Mouse (Mus musculus) limb, embryonic 11.5 days (tissue): Measurements from ENCODE around the gene Dexi. TPM values are rescaled to one million over a fixed set of nuclear protein-coding genes. Genes with fewer than 3 reads are reported as not detected.
A peak's percentile ranks its signal among the peaks of the same experiment; 100 is the strongest.

Experiments
- ATAC-seq: fragments of 200-750 bp; cut with Nextera tagmentation; 2 replicates; pipeline ENCODE4 v1.8.0; 2017; ENCODE audit warnings: low read depth; ENCODE audit not compliant: insufficient number of reproducible peaks, low FRiP score, low TSS enrichment
- DNase-seq: peaks from one replicate; pipeline ENCODE4 v3.0.0-alpha.2; 2015; ENCODE audit warnings: low spot score
- H3K27ac ChIP-seq: fragments of 300-500 bp; sonication (generic); replicated peaks from 2 replicates; pipeline ENCODE4 v1.5.1; 2014; ENCODE audit warnings: low read depth, mild to moderate bottlenecking, low read length
- H3K27me3 ChIP-seq: fragments of 300-500 bp; sonication (generic); 2 replicates; pipeline ENCODE4 v1.6.1; 2014; ENCODE audit warnings: mild to moderate bottlenecking, low read length, mixed read lengths; ENCODE audit not compliant: control insufficient read depth, insufficient read depth
- H3K36me3 ChIP-seq: fragments of 300-500 bp; sonication (generic); 2 replicates; pipeline ENCODE4 v1.6.1; 2014; ENCODE audit warnings: mild to moderate bottlenecking, low read length, moderate library complexity, mixed read lengths; ENCODE audit not compliant: control insufficient read depth, insufficient read depth
- H3K4me1 ChIP-seq: fragments of 300-500 bp; sonication (generic); 2 replicates; pipeline ENCODE4 v1.6.1; 2014; ENCODE audit warnings: low read length, mixed read lengths; ENCODE audit not compliant: control insufficient read depth, insufficient read depth
- H3K4me2 ChIP-seq: fragments of 300-500 bp; sonication (generic); 2 replicates; pipeline ENCODE4 v1.6.1; 2014; ENCODE audit warnings: low read depth, mild to moderate bottlenecking, moderate library complexity; ENCODE audit not compliant: severe bottlenecking
- H3K4me3 ChIP-seq: fragments of 300-500 bp; sonication (generic); 2 replicates; pipeline ENCODE4 v1.5.1; 2014; ENCODE audit warnings: low read depth, low read length
- H3K9ac ChIP-seq: fragments of 300-500 bp; sonication (generic); 2 replicates; pipeline ENCODE4 v1.6.1; 2014; ENCODE audit warnings: mild to moderate bottlenecking, low read length
- H3K9me3 ChIP-seq: fragments of 300-500 bp; sonication (generic); 2 replicates; pipeline ENCODE4 v1.6.1; 2016; ENCODE audit warnings: low read length; ENCODE audit not compliant: control insufficient read depth
- whole genome bisulfite sequencing: fragments of 180-500 bp; shearing (Covaris S2); extraction: QIAGEN DNeasy Blood & Tissue Kit; methylation state at CpG from one replicate; pipeline ENCODE4 v1.1.7; 2014; 5-methylcytosine and 5-hydroxymethylcytosine counted together
- polyA plus RNA-seq: library from polyadenylated mRNA; unstranded; fragments of >200 nt; fragmentation: Nextera tagmentation; extraction: Ambion mirVana; gene quantifications from 2 replicates; pipeline ENCODE4 v1.2.1, GENCODE M21; 2014

The Dexi gene
- polyA plus RNA-seq, 1 experiment from 2014 or later: 30.6 TPM

- Histone ChIP-seq H3K9ac (no peak overlapping the region), H3K4me1 (no peaks in the 10 kb centered on the region), H3K36me3 (no peaks in the 10 kb centered on the region), H3K4me2 (peak overlapping the region; percentile 25; the same call in 1 of the 2 replicates), H3K27ac (no peak overlapping the region), H3K4me3 (no peak overlapping the region), H3K9me3 (no peaks in the 10 kb centered on the region), H3K27me3 (peaks cover 13% of the 10 kb centered on the region)
- DNase-seq (no peak), ATAC-seq (no peak)
- WGBS: 25% methylated on average over 12 of the region's 14 CpGs
Observed at GRCm38 (mm10) chr16:10489904-10490457, 52.9 kb downstream of the Dexi start.

- WGBS: 5% methylated on average over 9 of the region's 9 CpGs
- no peak overlapping the region for H3K4me3 ChIP-seq
- peak overlapping the region; percentile 25; the same call in 1 of the 2 replicates for H3K4me2 ChIP-seq
- H3K9ac ChIP-seq: no peak overlapping the region
- peaks cover 13% of the 10 kb centered on the region for H3K27me3 ChIP-seq
- H3K27ac ChIP-seq: no peak overlapping the region
- DNase-seq (peak; percentile 25), ATAC-seq (no peak)
- H3K4me1 ChIP-seq: no peaks in the 10 kb centered on the region
- no peaks in the 10 kb centered on the region for H3K9me3 ChIP-seq
- H3K36me3 ChIP-seq: no peaks in the 10 kb centered on the region
Observed at GRCm38 (mm10) chr16:10489483-10489882, 53.4 kb downstream of the Dexi start.

GRCm38 (mm10) chr16:10488769-10489481, 53.9 kb downstream of the Dexi start:
- no peak overlapping the region for H3K9ac ChIP-seq
- no peaks in the 10 kb centered on the region for H3K9me3 ChIP-seq
- H3K4me3 ChIP-seq: no peak overlapping the region
- ATAC-seq (no peak), DNase-seq (no peak)
- H3K4me1 ChIP-seq: no peaks in the 10 kb centered on the region
- no peak overlapping the region for H3K27ac ChIP-seq
- H3K36me3 ChIP-seq: no peaks in the 10 kb centered on the region
- 86% methylated on average over 7 of the region's 7 CpGs for WGBS
- peaks cover 13% of the 10 kb centered on the region for H3K27me3 ChIP-seq
- H3K4me2 ChIP-seq: no peak overlapping the region

- H3K9me3 ChIP-seq: no peaks in the 10 kb centered on the region
- H3K27me3 ChIP-seq: peaks cover 13% of the 10 kb centered on the region
- no peak overlapping the region for H3K4me2 ChIP-seq
- H3K9ac ChIP-seq: no peak overlapping the region
- no peaks in the 10 kb centered on the region for H3K36me3 ChIP-seq
- no peaks in the 10 kb centered on the region for H3K4me1 ChIP-seq
- 83% methylated on average over 8 of the region's 8 CpGs for WGBS
- ATAC-seq (no peak), DNase-seq (no peak)
- H3K27ac ChIP-seq: no peak overlapping the region
- no peak overlapping the region for H3K4me3 ChIP-seq
Observed at GRCm38 (mm10) chr16:10487895-10488493, 54.9 kb downstream of the Dexi start.

- no peak for DNase-seq
- Histone ChIP-seq H3K36me3 (no peaks in the 10 kb centered on the region), H3K27me3 (peaks cover 13% of the 10 kb centered on the region), H3K4me3 (no peak overlapping the region), H3K4me1 (no peaks in the 10 kb centered on the region), H3K27ac (no peak overlapping the region), H3K9ac (no peak overlapping the region), H3K4me2 (no peak overlapping the region), H3K9me3 (no peaks in the 10 kb centered on the region)
- no peak for ATAC-seq
- 71% methylated on average over 3 of the region's 3 CpGs for WGBS
Observed at GRCm38 (mm10) chr16:10486993-10487392, 55.9 kb downstream of the Dexi start.

GRCm38 (mm10) chr16:10482343-10482742, 60.5 kb downstream of the Dexi start:
- Histone ChIP-seq H3K4me3 (no peak overlapping the region), H3K9ac (no peak overlapping the region), H3K27ac (no peak overlapping the region), H3K4me1 (no peaks in the 10 kb centered on the region), H3K4me2 (no peak overlapping the region), H3K27me3 (no peaks in the 10 kb centered on the region), H3K36me3 (no peaks in the 10 kb centered on the region), H3K9me3 (0 out of 2 replicates have a peak, but pooled peaks cover 3% of the 10 kb centered on the region)
- DNase-seq (no peak), ATAC-seq (no peak)
- 76% methylated on average over 4 of the region's 4 CpGs for WGBS

- H3K27ac ChIP-seq: no peak within 1 kb of the TSS
- WGBS: 76% methylated on average over 5 of the region's 5 CpGs
- H3K4me3 ChIP-seq: no peak within 1 kb of the TSS
- H3K4me2 ChIP-seq: no peak within 1 kb of the TSS
- DNase-seq: no peak
- H3K4me1 ChIP-seq: no peaks in the 10 kb centered on the region
- H3K27me3 ChIP-seq: no peaks in the 10 kb centered on the region
- H3K9ac ChIP-seq: no peak within 1 kb of the TSS
- 0 out of 2 replicates have a peak, but pooled peaks cover 3% of the 10 kb centered on the region for H3K9me3 ChIP-seq
- no peaks in the 10 kb centered on the region for H3K36me3 ChIP-seq
- no peak for ATAC-seq
Observed at GRCm38 (mm10) chr16:10479857-10480256, 63.0 kb downstream of the Dexi start, which contains the start of gene Ciita. Gene Ciita (plus strand): TSS chr16:10480059.

- no peak for DNase-seq
- no peak overlapping the region for H3K4me2 ChIP-seq
- no peak overlapping the region for H3K9ac ChIP-seq
- H3K27me3 ChIP-seq: no peaks in the 10 kb centered on the region
- no peak for ATAC-seq
- WGBS: 75% methylated on average over 2 of the region's 2 CpGs
- H3K4me3 ChIP-seq: no peak overlapping the region
- H3K27ac ChIP-seq: no peak overlapping the region
- H3K9me3 ChIP-seq: no peaks in the 10 kb centered on the region
- H3K36me3 ChIP-seq: no peaks in the 10 kb centered on the region
- no peaks in the 10 kb centered on the region for H3K4me1 ChIP-seq
Observed at GRCm38 (mm10) chr16:10475919-10476318, 66.9 kb downstream of the Dexi start.
